Mouse (Mus musculus): ENCODE measurements around the gene Tspan31. TPM values are rescaled to one million over a fixed set of nuclear protein-coding genes. Genes with fewer than 3 reads are reported as not detected.

Gene Tspan31
- polyA plus RNA-seq, 1 experiment from 2014 or later, result 157 TPM

DNA sequence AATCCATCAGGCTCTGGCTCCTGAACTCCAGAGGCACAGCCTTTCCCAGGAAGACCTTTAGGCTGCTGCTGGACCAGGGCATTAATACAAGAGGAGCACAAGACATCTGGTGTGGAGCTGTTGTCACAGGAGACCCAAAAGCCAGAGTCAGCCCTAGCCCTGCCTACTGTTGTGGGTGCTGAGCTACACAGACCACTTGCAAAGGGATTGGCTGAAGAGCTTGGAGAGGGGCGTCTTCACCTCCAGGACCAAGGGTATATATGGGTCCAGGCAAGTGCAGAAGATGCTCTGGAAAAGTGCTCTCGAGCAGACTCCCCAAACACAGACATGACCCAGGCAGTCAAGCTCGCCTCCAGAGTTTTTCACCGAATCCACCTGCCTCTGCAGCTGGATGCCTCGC, 22.1 kb downstream of the Tspan31 start, which contains the start of gene Cyp27b1:
Gene Cyp27b1 (plus strand): TSS at position 297 of the 400 bp plus-strand sequence.
- H3K9me3 ChIP-seq (replicated peaks; ENCODE audit: low read length), result no peaks in the 10 kb centered on the region
- H3K36me3 ChIP-seq (ENCODE audit: insufficient read depth, low read length), result 0 out of 2 replicates have a peak, but pooled peaks cover 4% of the 10 kb centered on the region
- H3K9ac ChIP-seq (ENCODE audit: low read depth, low read length), result peak within 1 kb of the TSS; percentile 54
- peak within 1 kb of the TSS; percentile 24 for H3K4me3 ChIP-seq (replicated peaks; ENCODE audit: low read depth, low read length)
- H3K27ac ChIP-seq, result 0 out of 2 replicates have a peak within 1 kb of the TSS, but pooled peaks have one; percentile 37
- H3K4me2 ChIP-seq (ENCODE audit: low read length), result peak within 1 kb of the TSS; percentile 48
- H3K27me3 ChIP-seq (ENCODE audit: insufficient read depth, low read length), result peaks cover 24% of the 10 kb centered on the region
- ATAC-seq (replicated peaks; ENCODE audit: low FRiP score, low read depth), result peak; percentile 31; the same call in 1 of the 2 replicates
- H3K4me1 ChIP-seq (replicated peaks; ENCODE audit: insufficient read depth, low read length), result peaks cover 16% of the 10 kb centered on the region
- no peak for DNase-seq (ENCODE audit: low spot score)
- 24% methylated on average over 5 of the region's 5 CpGs for WGBS
- TF ChIP-seq CTCF (IDR thresholded peaks at IDR 0.05; ENCODE audit: low read depth), result no peak

DNA sequence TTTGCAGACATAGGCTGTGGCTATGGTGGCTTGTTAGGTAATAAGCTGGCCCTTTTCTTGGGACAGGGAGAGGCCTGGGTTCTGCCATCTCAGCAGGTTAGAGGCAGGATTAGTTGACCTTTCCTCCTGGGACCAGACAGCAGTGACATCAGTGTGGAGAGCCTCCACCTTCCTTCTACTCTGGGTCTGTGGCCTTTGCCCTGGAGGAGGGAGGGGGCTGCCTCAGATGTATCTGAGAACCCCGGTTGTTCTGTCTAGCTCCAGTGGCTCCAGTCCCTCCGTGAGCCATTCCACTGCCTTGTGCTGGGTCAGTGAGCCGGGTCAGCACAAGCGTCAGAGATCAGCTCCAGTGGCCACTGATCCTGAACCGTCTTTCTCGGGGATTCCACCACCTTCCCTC, 26.9 kb downstream of the Tspan31 start:
- H3K4me3 ChIP-seq (replicated peaks; ENCODE audit: low read depth, low read length), result no peak overlapping the region
- 0 out of 2 replicates have a peak, but pooled peaks cover 4% of the 10 kb centered on the region for H3K36me3 ChIP-seq (ENCODE audit: insufficient read depth, low read length)
- ATAC-seq (replicated peaks; ENCODE audit: low FRiP score, low read depth), result peak; percentile 83
- no peak for TF ChIP-seq CTCF (IDR thresholded peaks at IDR 0.05; ENCODE audit: low read depth)
- H3K27me3 ChIP-seq (ENCODE audit: insufficient read depth, low read length), result peaks cover 6% of the 10 kb centered on the region
- H3K4me1 ChIP-seq (replicated peaks; ENCODE audit: insufficient read depth, low read length), result peaks cover 9% of the 10 kb centered on the region
- no peaks in the 10 kb centered on the region for H3K9me3 ChIP-seq (replicated peaks; ENCODE audit: low read length)
- H3K27ac ChIP-seq, result peak overlapping the region; percentile 77
- no peak overlapping the region for H3K4me2 ChIP-seq (ENCODE audit: low read length)
- no peak overlapping the region for H3K9ac ChIP-seq (ENCODE audit: low read depth, low read length)
- DNase-seq (ENCODE audit: low spot score), result peak; percentile 31
- 56% methylated on average over 6 of the region's 6 CpGs for WGBS

DNA sequence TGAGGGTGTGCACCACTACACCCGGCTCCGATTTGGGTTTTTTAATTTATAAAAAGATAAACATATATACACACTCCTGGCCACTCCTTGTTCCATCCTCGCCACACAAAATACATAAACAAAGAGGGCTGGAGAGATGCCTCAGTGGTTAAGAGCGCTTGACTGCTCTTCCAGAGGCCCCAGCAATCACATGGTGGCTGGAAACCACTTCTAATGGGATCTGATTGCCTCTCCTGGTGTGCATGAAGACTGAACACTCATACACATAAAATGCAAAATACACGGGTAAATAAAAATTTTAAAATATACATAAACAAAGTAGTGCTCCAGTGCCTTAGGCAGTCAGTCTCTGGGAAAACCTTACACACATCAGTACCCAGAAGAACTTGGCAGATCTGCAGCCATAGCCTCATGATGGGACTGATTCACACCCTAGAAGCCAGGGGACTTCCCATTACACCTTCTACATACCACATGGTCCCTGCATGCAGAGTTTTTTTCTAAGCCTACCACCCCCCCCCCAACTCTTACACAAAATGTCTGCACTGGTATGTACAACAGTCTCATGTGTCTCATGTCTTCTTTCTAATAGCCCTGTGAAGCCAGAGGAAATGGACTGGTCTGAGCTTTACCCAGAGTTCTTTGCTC, 27.5 kb downstream of the Tspan31 start:
- H3K4me2 ChIP-seq (ENCODE audit: low read length), result peak overlapping the region; percentile 99
- no peaks in the 10 kb centered on the region for H3K9me3 ChIP-seq (replicated peaks; ENCODE audit: low read length)
- 0 out of 2 replicates have a peak, but pooled peaks cover 4% of the 10 kb centered on the region for H3K36me3 ChIP-seq (ENCODE audit: insufficient read depth, low read length)
- H3K4me3 ChIP-seq (replicated peaks; ENCODE audit: low read depth, low read length), result peak overlapping the region; percentile 89
- peaks cover 9% of the 10 kb centered on the region for H3K4me1 ChIP-seq (replicated peaks; ENCODE audit: insufficient read depth, low read length)
- DNase-seq (ENCODE audit: low spot score) (no peak), ATAC-seq (replicated peaks; ENCODE audit: low FRiP score, low read depth) (no peak)
- 12% methylated on average over 5 of the region's 5 CpGs for WGBS
- no peak for TF ChIP-seq CTCF (IDR thresholded peaks at IDR 0.05; ENCODE audit: low read depth)
- H3K27me3 ChIP-seq (ENCODE audit: insufficient read depth, low read length), result 0 out of 2 replicates have a peak, but pooled peaks cover under 1% of the 10 kb centered on the region
- peak overlapping the region; percentile 73 for H3K9ac ChIP-seq (ENCODE audit: low read depth, low read length)
- peak overlapping the region; percentile 77 for H3K27ac ChIP-seq

DNA sequence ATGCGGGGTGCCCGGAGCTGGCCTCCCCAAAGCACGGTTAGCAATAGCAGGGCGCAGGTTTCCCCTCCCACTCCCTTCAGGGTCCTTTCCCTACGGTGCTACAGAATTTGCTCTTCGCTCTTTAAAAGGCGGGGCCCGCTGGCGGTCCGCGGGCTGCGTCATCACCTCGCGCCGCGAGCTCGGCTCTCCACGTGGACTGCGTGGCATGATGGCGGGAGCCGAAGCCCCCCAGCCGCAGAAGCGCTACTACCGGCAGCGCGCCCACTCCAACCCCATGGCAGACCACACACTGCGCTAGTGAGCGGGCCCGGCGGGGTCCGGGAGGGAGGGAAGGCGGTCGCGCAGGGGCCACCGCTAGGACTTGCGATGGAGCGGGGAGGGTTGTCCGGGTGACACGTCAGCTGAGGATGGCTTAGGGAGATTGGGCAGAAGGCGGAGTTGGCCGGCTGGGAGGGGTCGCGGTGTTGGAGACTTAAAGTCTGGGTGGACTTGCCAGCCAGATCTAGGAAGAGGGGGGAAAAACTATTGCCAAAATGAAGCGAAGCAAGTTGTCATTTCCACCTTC, 28.2 kb downstream of the Tspan31 start:
- under 1% methylated on average over 44 of the region's 44 CpGs for WGBS
- no peak for TF ChIP-seq CTCF (IDR thresholded peaks at IDR 0.05; ENCODE audit: low read depth)
- 0 out of 2 replicates have a peak, but pooled peaks cover 4% of the 10 kb centered on the region for H3K36me3 ChIP-seq (ENCODE audit: insufficient read depth, low read length)

DNA sequence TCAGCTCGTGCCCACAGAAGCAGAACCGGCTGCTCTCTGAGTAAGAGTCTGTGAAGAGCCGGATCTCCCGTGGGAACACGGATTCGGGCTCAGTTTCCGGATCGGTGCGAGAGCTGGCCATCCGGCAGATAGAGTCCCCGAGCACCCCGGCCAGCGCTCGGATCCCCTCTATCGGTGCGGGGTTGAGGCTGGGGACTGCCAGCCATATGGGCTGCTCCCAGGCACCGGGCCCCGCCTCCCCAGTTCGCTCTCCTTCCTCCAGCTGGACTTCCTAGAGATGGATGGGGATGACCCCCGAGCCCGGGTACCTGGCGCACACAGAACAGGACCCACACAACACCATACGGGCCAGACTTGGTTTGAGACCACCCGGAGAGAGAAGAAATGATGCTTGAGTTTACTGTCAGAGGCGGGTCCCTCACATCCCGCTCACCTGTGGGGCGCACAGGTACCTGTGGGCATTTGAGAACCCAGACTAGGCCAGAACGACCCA, 28.7 kb downstream of the Tspan31 start, which contains the start of the genes Mettl1 and Eef1akmt3:
Gene Mettl1 (plus strand): TSS at position 141 of the 493 bp plus-strand sequence.
Gene Eef1akmt3 (minus strand): TSS at position 240 of the 493 bp plus-strand sequence.
- TF ChIP-seq CTCF (IDR thresholded peaks at IDR 0.05; ENCODE audit: low read depth), result no peak
- ATAC-seq (replicated peaks; ENCODE audit: low FRiP score, low read depth), result peak; percentile 49

More for the DNA sequence above, 28.2 kb downstream of the Tspan31 start:
- Histone ChIP-seq H3K9me3 (replicated peaks; ENCODE audit: low read length) (no peaks in the 10 kb centered on the region), H3K4me1 (replicated peaks; ENCODE audit: insufficient read depth, low read length) (peaks cover 9% of the 10 kb centered on the region), H3K27ac (peak overlapping the region; percentile 77), H3K4me2 (ENCODE audit: low read length) (peak overlapping the region; percentile 99), H3K9ac (ENCODE audit: low read depth, low read length) (peak overlapping the region; percentile 73), H3K27me3 (ENCODE audit: insufficient read depth, low read length) (no peaks in the 10 kb centered on the region), H3K4me3 (replicated peaks; ENCODE audit: low read depth, low read length) (peak overlapping the region; percentile 89)
- ATAC-seq (replicated peaks; ENCODE audit: low FRiP score, low read depth), result peak; percentile 64
- DNase-seq (ENCODE audit: low spot score), result peak; percentile 91

DNA sequence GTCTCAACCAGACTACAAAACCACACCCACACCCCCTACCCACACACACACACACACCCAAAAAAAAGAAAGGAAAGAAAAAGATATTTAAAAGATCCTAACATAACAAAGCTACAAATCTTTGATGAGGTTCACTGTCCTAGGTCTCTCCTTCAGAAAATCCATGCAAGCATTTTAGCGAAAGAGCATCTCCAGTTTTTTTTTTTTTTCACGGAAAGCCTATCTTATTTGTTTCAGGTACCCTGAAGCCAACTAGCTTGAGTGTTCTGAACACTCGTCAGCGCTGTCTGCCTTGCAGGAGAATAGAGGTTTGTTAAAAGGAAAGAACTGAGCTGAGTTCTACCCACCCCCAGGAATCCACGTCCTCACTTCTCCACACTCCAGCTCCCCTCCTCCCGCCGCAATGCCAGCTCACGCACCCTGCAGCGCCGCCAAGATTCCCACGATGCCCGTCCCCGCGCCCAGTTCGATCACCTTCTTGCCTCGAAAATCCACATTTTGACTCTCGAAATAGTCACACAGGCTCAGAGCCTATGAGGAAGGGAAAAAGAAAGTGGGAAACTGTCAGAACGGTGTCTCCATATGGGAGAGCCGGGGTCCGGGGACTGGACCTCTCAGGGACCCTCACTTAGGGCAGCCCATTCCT, 29.4 kb downstream of the Tspan31 start:
- peaks cover 9% of the 10 kb centered on the region for H3K4me1 ChIP-seq (replicated peaks; ENCODE audit: insufficient read depth, low read length)
- no peak for ATAC-seq (replicated peaks; ENCODE audit: low FRiP score, low read depth)
- H3K36me3 ChIP-seq (ENCODE audit: insufficient read depth, low read length), result 0 out of 2 replicates have a peak, but pooled peaks cover 4% of the 10 kb centered on the region
- H3K9me3 ChIP-seq (replicated peaks; ENCODE audit: low read length), result no peaks in the 10 kb centered on the region
- H3K27ac ChIP-seq, result peak overlapping the region; percentile 77
- no peak for DNase-seq (ENCODE audit: low spot score)
- 1% methylated on average over 20 of the region's 20 CpGs for WGBS
- H3K9ac ChIP-seq (ENCODE audit: low read depth, low read length), result peak overlapping the region; percentile 73
- H3K4me3 ChIP-seq (replicated peaks; ENCODE audit: low read depth, low read length), result peak overlapping the region; percentile 89
- no peaks in the 10 kb centered on the region for H3K27me3 ChIP-seq (ENCODE audit: insufficient read depth, low read length)
- TF ChIP-seq CTCF (IDR thresholded peaks at IDR 0.05; ENCODE audit: low read depth), result no peak
- H3K4me2 ChIP-seq (ENCODE audit: low read length), result peak overlapping the region; percentile 99

More for the DNA sequence above, 28.7 kb downstream of the Tspan31 start, which contains the start of the genes Mettl1 and Eef1akmt3:
- H3K27ac ChIP-seq, result peak within 1 kb of the TSS; percentile 77
- under 1% methylated on average over 28 of the region's 28 CpGs for WGBS
- H3K36me3 ChIP-seq (ENCODE audit: insufficient read depth, low read length), result 0 out of 2 replicates have a peak, but pooled peaks cover 4% of the 10 kb centered on the region
- no peak for DNase-seq (ENCODE audit: low spot score)
- H3K9me3 ChIP-seq (replicated peaks; ENCODE audit: low read length), result no peaks in the 10 kb centered on the region
- H3K9ac ChIP-seq (ENCODE audit: low read depth, low read length), result peak within 1 kb of the TSS; percentile 73
- peak within 1 kb of the TSS; percentile 89 for H3K4me3 ChIP-seq (replicated peaks; ENCODE audit: low read depth, low read length)
- peak within 1 kb of the TSS; percentile 99 for H3K4me2 ChIP-seq (ENCODE audit: low read length)
- no peaks in the 10 kb centered on the region for H3K27me3 ChIP-seq (ENCODE audit: insufficient read depth, low read length)
- peaks cover 9% of the 10 kb centered on the region for H3K4me1 ChIP-seq (replicated peaks; ENCODE audit: insufficient read depth, low read length)
